Mouse (Mus musculus) erythroblast, embryonic 14.5 days (primary cell): Measurements from ENCODE around the gene Xlr5a. TPM values are rescaled to one million over a fixed set of nuclear protein-coding genes. Genes with fewer than 3 reads are reported as not detected.
"Not testable (repeated sequence)": the region's sequence is repeated elsewhere in the genome, so short reads cannot be mapped to it uniquely, and the experiment has no call there.

ENCODE experiments used
- H3K27me3 ChIP-seq: 2 replicates; pipeline ENCODE4 v1.6.1; 2012; ENCODE audit warnings: inconsistent platforms; ENCODE audit not compliant: control insufficient read depth
- H3K36me3 ChIP-seq: 2 replicates; pipeline ENCODE4 v1.6.1; 2012; ENCODE audit warnings: mild to moderate bottlenecking, inconsistent platforms; ENCODE audit not compliant: control insufficient read depth
- H3K4me1 ChIP-seq: 2 replicates; pipeline ENCODE4 v1.6.1; 2012; ENCODE audit warnings: inconsistent platforms; ENCODE audit not compliant: control insufficient read depth
- H3K4me3 ChIP-seq: replicated peaks from 2 replicates; pipeline ENCODE3; 2012; ENCODE audit warnings: moderate library complexity, mild to moderate bottlenecking, inconsistent platforms
- H3K9me3 ChIP-seq: 2 replicates; pipeline ENCODE4 v1.6.1; 2012; ENCODE audit warnings: low read length, inconsistent platforms, mixed read lengths; ENCODE audit not compliant: control insufficient read depth
- GATA1 ChIP-seq: IDR thresholded peaks from 2 replicates; pipeline ENCODE4 v1.6.1; 2012; ENCODE audit warnings: low read length, inconsistent platforms, mixed read lengths
- TAL1 ChIP-seq: IDR thresholded peaks from 3 replicates; pipeline ENCODE4 v1.6.1; 2012; ENCODE audit warnings: low read length, inconsistent platforms, mixed read lengths
- polyA plus RNA-seq: library from polyadenylated mRNA; stranded (reverse); fragments of >175 nt; gene quantifications from 2 replicates; pipeline ENCODE4 v1.2.3, GENCODE M21; 2012

Xlr5a gene
- not detected in 2 replicates for polyA plus RNA-seq

DNA sequence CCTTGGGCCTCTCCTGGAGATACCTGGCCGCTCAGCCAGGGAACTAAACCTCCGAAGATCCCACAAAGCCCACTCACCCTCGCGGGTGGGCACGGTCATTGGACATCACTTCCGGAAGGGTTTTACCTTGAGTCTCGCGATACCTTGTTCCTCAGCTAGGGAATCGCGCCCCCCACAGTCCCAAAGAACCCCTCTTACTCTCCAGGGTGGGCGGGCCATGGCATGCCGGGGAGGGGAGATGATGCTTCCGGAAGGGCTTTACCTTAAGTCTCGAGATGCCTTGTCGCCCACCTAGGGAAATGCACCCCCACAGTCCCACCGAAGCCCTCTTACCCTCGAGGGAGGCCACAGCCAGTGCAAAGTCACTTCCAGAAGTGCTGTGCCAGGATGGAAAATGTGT lies at the start of gene Xlr5a, which contains the start of gene Xlr5c:
TSS of gene Xlr5a (minus strand) at position 101 of the 400 bp plus-strand sequence.
TSS of gene Xlr5c (minus strand) at position 101 of the 400 bp plus-strand sequence.
- H3K4me1 ChIP-seq, H3K9me3 ChIP-seq, H3K4me3 ChIP-seq, H3K36me3 ChIP-seq, H3K27me3 ChIP-seq: not testable (repeated sequence)

DNA sequence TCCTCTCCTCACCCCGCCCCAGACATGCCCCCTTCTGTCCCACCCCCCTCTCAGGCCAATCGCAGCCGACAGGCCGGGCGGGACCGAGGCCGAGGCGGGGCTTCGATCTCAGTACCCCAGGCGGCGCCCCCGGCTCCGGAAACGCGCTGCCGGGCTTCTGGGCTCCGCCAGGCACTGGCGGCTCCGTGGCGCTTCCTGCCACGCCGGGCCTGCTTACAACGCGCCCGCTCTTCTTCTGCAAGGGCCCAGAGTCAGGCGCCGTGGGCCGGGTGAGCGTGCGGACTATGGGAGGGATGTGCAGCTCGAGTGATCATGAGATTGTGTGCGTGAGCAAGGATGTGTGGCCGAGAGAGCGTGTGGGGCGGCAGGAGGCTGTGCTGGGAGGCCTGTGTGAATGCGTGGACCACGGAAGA lies 49.7 kb upstream of the Xlr5a start, which contains the start of gene Zfp275:
TSS of gene Zfp275 (plus strand) at position 139 of the 413 bp plus-strand sequence.
- Histone ChIP-seq H3K4me1 (peaks cover 15% of the 10 kb centered on the region), H3K27me3 (peaks cover 4% of the 10 kb centered on the region)
- TF ChIP-seq TAL1, result no peak

DNA sequence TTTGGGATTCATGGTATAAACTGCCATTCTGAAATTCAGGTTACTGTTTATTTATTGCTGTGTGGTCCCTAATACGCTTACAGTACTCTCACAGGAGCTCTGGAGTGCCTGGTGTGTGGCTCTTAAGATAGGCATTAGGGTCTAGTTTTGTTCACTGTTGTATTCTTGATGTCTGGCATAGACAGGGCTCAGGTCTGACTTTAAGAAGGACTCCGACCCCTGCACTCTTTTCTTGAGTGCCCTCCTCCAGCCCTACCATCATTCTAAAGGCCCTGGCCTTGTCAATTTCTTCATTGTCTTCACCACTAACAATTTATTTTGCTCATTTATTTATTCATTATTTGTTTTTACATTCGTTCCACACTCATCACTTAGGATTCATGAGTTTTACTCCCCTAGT lies 49.3 kb upstream of the Xlr5a start:
- H3K36me3 ChIP-seq, result no peaks in the 10 kb centered on the region
- no peak for TF ChIP-seq TAL1
- no peak for TF ChIP-seq GATA1
- peaks cover 15% of the 10 kb centered on the region for H3K4me1 ChIP-seq
- peaks cover 3% of the 10 kb centered on the region; the same call in 1 of the 2 replicates for H3K9me3 ChIP-seq
- H3K4me3 ChIP-seq, result peak overlapping the region; percentile 69
- H3K27me3 ChIP-seq, result peaks cover 4% of the 10 kb centered on the region

More for the DNA sequence above, 49.7 kb upstream of the Xlr5a start, which contains the start of gene Zfp275:
- H3K36me3 ChIP-seq, result no peaks in the 10 kb centered on the region
- peaks cover 3% of the 10 kb centered on the region; the same call in 1 of the 2 replicates for H3K9me3 ChIP-seq
- H3K4me3 ChIP-seq, result peak within 1 kb of the TSS; percentile 69

DNA sequence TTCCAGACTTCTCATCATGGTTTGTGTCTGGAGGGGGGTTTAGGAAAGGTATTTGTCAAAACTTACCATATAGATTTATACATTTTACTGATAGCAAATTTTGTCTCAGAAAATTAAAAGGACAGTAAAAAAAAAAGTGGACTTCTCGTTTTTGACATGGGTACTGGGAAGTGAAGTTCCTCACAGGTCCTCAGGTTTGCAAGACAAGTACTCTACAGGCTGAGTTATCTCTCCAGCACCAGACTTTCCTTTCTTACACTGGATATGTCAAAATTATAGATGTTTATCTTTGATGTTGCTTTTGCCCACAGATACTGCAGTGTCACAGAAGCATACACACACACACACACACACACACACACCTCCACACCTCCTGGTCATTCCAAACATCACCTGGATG lies 48.7 kb upstream of the Xlr5a start:
- no peak for TF ChIP-seq GATA1
- TF ChIP-seq TAL1, result no peak
- Histone ChIP-seq H3K9me3 (peaks cover 3% of the 10 kb centered on the region; the same call in 1 of the 2 replicates), H3K27me3 (peaks cover 4% of the 10 kb centered on the region), H3K36me3 (no peaks in the 10 kb centered on the region), H3K4me3 (no peak overlapping the region), H3K4me1 (peaks cover 15% of the 10 kb centered on the region)

DNA sequence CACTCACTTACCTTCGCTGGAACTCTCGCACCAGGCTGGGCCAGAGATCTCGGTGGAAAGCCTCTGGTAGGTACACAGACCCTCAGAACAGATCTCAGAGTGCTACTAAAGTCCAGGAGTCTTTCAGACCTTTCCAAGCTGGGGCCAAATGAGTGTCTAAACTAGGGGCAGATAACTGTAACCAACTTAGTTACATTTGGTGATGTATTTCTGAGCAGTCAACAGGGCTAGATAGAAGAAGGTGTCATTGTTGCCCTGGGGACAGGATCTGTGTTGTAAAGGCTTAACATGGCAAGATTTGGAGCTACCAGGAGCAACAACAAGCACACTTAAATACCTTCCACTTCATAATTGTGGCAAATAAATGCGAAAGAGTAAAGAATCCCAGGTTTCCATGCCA lies 44.0 kb upstream of the Xlr5a start, which contains the start of gene Gm45015:
TSS of gene Gm45015 (minus strand) at position 101 of the 400 bp plus-strand sequence.
- no peak for TF ChIP-seq TAL1
- TF ChIP-seq GATA1, result no peak
- no peak within 1 kb of the TSS for H3K4me3 ChIP-seq
- no peaks in the 10 kb centered on the region for H3K9me3 ChIP-seq
- peaks cover 5% of the 10 kb centered on the region; the same call in 1 of the 2 replicates for H3K27me3 ChIP-seq
- no peaks in the 10 kb centered on the region for H3K36me3 ChIP-seq
- no peaks in the 10 kb centered on the region for H3K4me1 ChIP-seq

DNA sequence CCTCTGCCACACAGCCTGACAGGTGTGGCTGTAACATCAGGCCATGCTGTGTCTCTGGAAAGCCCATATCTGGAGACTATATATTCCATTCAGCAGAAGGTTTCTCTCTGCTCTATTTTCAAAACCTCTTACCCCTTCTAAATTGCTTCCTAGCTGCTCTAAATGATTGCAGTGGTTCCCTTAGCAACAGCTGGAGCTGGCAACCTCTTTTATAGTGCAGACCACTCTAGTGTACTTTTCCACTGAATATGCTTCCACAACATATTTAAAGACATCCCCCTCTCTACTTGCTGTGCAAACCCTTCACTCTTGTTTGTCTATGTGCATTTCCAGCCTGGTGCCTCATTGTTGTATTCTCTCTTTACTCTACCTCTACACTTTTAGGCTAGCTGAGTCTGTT lies 40.8 kb upstream of the Xlr5a start:
- no peaks in the 10 kb centered on the region for H3K36me3 ChIP-seq
- H3K9me3 ChIP-seq, result no peaks in the 10 kb centered on the region
- H3K4me1 ChIP-seq, result no peaks in the 10 kb centered on the region
- no peak overlapping the region for H3K4me3 ChIP-seq
- H3K27me3 ChIP-seq, result peaks cover 5% of the 10 kb centered on the region; the same call in 1 of the 2 replicates
- no peak for TF ChIP-seq TAL1
- TF ChIP-seq GATA1, result no peak

DNA sequence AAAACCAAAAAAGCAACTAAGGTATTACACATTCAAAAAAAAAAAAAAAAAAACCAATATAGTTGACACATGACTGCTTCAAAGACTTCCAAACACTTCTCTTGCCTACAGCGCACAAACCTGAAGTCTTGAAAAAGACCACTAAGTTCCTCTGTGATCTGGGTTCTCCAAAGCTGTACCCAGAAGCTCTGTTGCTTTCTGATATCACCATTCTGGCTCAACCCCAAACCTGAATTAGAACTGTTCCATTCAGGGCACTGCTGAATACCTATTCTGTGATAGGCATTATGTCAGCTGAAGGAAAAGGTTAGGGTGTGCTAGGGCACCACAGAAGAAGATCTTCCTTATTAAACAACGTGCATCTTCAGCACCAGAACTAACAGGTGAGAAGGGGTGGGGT lies 34.4 kb upstream of the Xlr5a start:
- TF ChIP-seq TAL1 (no peak), GATA1 (no peak)
- H3K4me3 ChIP-seq, result no peak overlapping the region
- no peaks in the 10 kb centered on the region for H3K4me1 ChIP-seq
- H3K9me3 ChIP-seq, result no peaks in the 10 kb centered on the region
- no peaks in the 10 kb centered on the region for H3K27me3 ChIP-seq
- H3K36me3 ChIP-seq, result no peaks in the 10 kb centered on the region

DNA sequence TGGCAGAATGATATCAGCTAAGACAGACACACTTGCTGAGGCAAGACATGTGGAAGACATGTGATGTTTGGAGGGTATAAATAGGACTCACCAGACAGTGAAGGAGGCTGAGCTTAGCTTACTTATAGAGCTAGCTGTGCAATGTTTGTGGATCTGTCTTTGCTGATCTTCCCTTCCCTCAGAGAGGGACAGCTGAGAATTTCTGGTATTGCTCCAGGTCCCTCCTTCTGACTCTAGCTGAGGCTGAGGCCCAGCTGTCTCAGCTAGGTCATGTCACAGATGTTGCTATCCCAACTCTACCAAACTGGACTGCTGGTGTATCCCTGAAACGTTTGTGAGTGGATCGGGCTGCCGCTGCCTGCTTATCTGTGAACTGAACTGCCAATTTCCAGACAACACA lies 28.3 kb upstream of the Xlr5a start:
- no peaks in the 10 kb centered on the region for H3K9me3 ChIP-seq
- no peaks in the 10 kb centered on the region for H3K36me3 ChIP-seq
- no peaks in the 10 kb centered on the region for H3K4me1 ChIP-seq
- TF ChIP-seq GATA1 (no peak), TAL1 (no peak)
- H3K27me3 ChIP-seq, result no peaks in the 10 kb centered on the region
- H3K4me3 ChIP-seq, result no peak overlapping the region

DNA sequence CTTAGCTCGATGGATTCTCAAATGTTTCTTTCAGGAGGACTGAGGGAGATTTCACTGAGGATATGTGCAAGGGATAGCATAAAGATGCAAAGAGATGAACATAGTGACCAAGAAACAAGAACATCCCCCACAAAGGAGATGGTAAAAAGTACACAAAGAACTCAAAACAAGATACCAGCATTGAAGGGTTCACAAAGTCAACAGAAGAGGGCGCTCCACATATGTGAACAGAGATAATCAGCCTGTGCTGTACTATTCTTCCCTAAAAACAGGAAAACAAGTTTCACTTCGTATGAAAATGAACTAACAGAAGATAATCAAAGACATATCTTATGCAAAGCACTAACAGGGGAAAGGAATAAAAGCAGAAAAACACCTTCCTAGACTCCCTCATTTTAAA lies 19.7 kb upstream of the Xlr5a start:
- H3K4me1 ChIP-seq, result no peaks in the 10 kb centered on the region
- no peak overlapping the region for H3K4me3 ChIP-seq
- TF ChIP-seq TAL1 (no peak), GATA1 (no peak)
- H3K36me3 ChIP-seq, result no peaks in the 10 kb centered on the region
- H3K9me3 ChIP-seq, result no peaks in the 10 kb centered on the region
- H3K27me3 ChIP-seq, result no peaks in the 10 kb centered on the region

DNA sequence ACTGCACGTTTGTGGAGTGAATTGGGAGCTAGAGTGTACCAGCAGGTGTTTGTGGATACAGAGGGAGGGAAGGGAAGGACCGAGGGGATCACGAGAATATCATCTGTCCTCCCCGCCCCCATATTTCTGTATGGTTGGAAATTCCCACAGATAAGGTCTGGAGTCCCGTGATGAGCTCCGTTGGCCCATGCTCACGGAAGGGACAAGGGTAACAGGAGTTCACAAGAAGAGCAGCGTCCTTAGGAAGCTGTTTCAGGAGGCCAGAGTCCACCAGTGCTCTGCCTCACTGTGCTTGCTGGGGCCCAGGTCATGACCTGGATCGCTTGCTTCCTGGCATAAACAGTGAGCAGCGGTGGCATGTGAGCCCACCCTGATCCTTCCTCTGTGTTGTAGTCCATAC lies 3.0 kb upstream of the Xlr5a start:
- not testable (repeated sequence) for H3K4me3 ChIP-seq, H3K9me3 ChIP-seq, H3K27me3 ChIP-seq, H3K4me1 ChIP-seq, H3K36me3 ChIP-seq

DNA sequence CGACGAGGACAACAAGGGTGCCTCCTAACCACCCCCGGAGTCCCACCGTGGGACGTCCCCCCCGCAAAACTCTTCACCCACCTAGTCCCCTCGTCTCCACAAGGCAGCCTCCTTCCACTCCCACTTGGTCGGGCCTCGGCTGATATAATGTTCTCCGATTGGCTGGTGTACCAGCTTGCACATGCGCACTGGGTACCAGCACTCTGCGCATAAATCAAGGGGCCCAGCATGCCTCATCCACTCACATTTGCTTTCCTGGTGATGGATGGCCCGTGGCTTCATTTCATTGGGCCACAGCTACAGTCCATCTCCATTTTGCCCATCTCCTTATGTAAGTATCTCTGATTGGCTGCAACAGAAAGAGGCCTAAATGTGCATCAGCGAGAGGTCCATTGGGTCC lies 27.5 kb downstream of the Xlr5a start, which contains the start of gene Xlr3c:
TSS of gene Xlr3c (minus strand) at position 121 of the 400 bp plus-strand sequence.
- H3K4me1 ChIP-seq, H3K27me3 ChIP-seq, H3K36me3 ChIP-seq, H3K9me3 ChIP-seq, H3K4me3 ChIP-seq: not testable (repeated sequence)

DNA sequence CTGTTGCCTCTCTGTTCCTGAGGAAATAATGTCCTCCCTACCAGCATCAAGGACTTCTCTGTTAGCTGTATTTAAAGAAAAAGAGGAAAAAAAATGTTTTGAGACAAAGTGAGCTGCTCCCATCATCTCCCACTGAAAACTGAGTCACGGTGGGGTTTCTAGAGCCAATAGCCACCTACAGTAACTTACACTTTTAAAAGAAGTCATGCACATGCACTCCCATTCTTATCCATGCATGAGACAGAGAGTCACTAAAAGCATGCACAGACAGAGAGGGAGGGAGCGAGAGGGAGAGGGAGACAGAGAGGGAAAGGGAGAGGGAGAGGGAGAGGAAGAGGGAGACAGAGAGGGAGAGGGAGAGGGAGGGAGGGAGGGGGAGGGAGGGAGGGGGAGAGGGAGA lies 30.3 kb downstream of the Xlr5a start:
- H3K9me3 ChIP-seq, H3K4me1 ChIP-seq, H3K4me3 ChIP-seq, H3K27me3 ChIP-seq, H3K36me3 ChIP-seq: not testable (repeated sequence)

DNA sequence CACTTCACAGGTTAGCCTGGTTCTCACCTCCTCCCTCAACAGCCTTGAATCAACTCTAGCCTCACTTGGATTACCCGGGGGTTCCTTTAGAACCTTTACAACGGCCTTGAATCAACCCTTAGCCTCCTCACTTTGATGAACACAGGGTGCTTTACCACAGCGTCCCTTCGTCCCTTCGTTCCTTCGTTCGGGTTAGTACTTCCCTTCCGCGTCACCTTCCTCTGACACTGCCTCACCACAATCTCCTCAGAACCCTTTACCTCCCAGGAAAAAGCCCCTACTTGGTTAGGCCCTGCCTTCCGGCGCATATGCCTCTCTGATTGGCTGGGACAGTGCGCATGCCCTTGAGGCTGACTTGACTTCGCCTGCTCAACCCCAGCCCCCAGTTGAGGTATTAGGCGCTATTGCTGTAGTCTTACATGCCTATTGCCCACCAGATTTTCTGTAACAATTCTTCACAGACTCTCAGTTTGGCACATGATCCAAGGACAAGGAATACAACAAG lies 49.9 kb downstream of the Xlr5a start, which contains the start of gene Xlr4c:
TSS of gene Xlr4c (minus strand) at position 310 of the 505 bp plus-strand sequence.
- H3K27me3 ChIP-seq, H3K4me3 ChIP-seq, H3K9me3 ChIP-seq, H3K4me1 ChIP-seq, H3K36me3 ChIP-seq: not testable (repeated sequence)
